In the genomic region with DNA sequence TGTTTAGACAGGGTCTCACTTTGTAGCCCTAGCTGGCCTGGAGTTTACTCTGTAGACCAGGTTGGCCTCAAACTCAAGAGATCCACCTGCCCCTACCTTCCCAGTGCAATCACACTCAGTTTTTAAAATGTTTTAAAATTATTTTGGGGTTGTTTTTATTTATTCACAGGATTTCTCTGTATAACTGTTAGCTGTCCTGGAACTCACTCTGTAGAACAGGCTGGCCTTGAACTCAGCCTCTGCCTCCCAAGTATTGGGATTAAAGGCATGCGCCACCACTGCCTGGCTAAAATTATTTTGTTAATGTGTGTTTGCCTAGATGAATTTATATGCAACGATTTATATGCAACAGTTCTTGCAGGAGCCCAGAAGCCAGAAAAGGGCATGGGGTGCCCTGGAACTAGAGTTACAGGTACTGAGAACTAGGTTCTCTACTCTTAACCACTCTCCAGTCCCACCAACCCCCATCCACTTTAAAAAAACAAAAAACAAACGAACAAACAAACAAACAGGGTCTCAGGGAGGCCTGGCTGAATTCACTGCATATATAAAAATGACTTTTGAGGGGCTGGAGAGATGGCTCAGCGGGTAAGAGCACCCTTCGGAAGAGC, we compare ENCODE assay signal across 8 mouse cellular contexts. TPM values are rescaled to one million over a fixed set of nuclear protein-coding genes. Genes with fewer than 3 reads are reported as not detected.
A peak's percentile ranks its signal among the peaks of the same experiment; 100 is the strongest.
DNase-seq lines count a peak whose midpoint lies in the region; ATAC-seq and TF ChIP-seq lines count a peak whose summit lies in the region.

No protein-coding gene starts in this region.

- no peaks in the 10 kb centered on the region for H3K27me3 ChIP-seq in kidney, embryonic 14.5 days (ENCODE audit: control insufficient read depth, insufficient read depth, low read length)
- H3K27me3 ChIP-seq in intestine, embryonic 14.5 days (replicated peaks; ENCODE audit: control insufficient read depth, insufficient read depth, low read length): no peaks in the 10 kb centered on the region
- no peaks in the 10 kb centered on the region for H3K27me3 ChIP-seq in myocyte (ENCODE audit: control insufficient read depth, insufficient read depth, insufficient read length)
- no peaks in the 10 kb centered on the region for H3K27me3 ChIP-seq in cerebellum, adult 2 months (ENCODE audit: control insufficient read depth, insufficient read depth, low read length)

- WGBS in kidney, embryonic 14.5 days: 60% methylated on average over 5 of the region's 5 CpGs
- 50% methylated on average over 5 of the region's 5 CpGs for WGBS in intestine, embryonic 14.5 days
- WGBS in cerebellum, adult 2 months: 68% methylated on average over 5 of the region's 5 CpGs

- TF ChIP-seq POLR2A in myocyte (IDR thresholded peaks at IDR 0.05; ENCODE audit: insufficient read length, low read depth): no peak
- TF ChIP-seq POLR2A in cerebellum, adult 2 months (IDR thresholded peaks at IDR 0.05; ENCODE audit: borderline replicate concordance, insufficient read depth, low read length): no peak

- no peak for TF ChIP-seq CTCF in cerebellum, adult 2 months (IDR thresholded peaks at IDR 0.05; ENCODE audit: borderline replicate concordance, insufficient read depth, low read depth, low read length)

- DNase-seq in kidney, adult 18-20 months: no peak
- peak; percentile 61 for DNase-seq in embryo, embryonic 10.5 days (ENCODE audit: low spot score)
- DNase-seq in intestine, embryonic 14.5 days (ENCODE audit: low spot score): peak; percentile 63
- DNase-seq in retina, embryonic 14.5 days (ENCODE audit: low spot score): no peak
- DNase-seq in adrenal gland, postnatal 4 days (ENCODE audit: low spot score in 2 of 2): no peak
- DNase-seq in cerebellum, adult 2 months: no peak

- 0 out of 2 replicates have a peak overlapping the region, but pooled peaks have one; percentile 30 for H3K27ac ChIP-seq in kidney, embryonic 14.5 days (ENCODE audit: low read depth, low read length)
- H3K27ac ChIP-seq in intestine, embryonic 14.5 days (ENCODE audit: low read depth): no peak overlapping the region; the same call in 1 of the 2 replicates
- no peak overlapping the region for H3K27ac ChIP-seq in cerebellum, adult 2 months (ENCODE audit: insufficient read depth, low read length)

- H3K4me3 ChIP-seq in kidney, embryonic 14.5 days (ENCODE audit: low read length): no peak overlapping the region; the same call in 1 of the 2 replicates
- 0 out of 2 replicates have a peak overlapping the region, but pooled peaks have one; percentile 30 for H3K4me3 ChIP-seq in intestine, embryonic 14.5 days (ENCODE audit: low read depth, low read length)
- peak overlapping the region; percentile 97 for H3K4me3 ChIP-seq in myocyte
- H3K4me3 ChIP-seq in cerebellum, adult 2 months (replicated peaks; ENCODE audit: insufficient read depth, low read depth, low read length): no peak overlapping the region

- H3K9me3 ChIP-seq in kidney, embryonic 14.5 days (ENCODE audit: control insufficient read depth, low read length): no peaks in the 10 kb centered on the region
- no peaks in the 10 kb centered on the region for H3K9me3 ChIP-seq in intestine, embryonic 14.5 days (ENCODE audit: control insufficient read depth, low read length)

- no peak for ATAC-seq in kidney, embryonic 14.5 days (ENCODE audit: low FRiP score, low TSS enrichment)
- ATAC-seq in intestine, embryonic 14.5 days (replicated peaks; ENCODE audit: low FRiP score, low TSS enrichment, low read depth): no peak

- H3K9ac ChIP-seq in kidney, embryonic 14.5 days (ENCODE audit: low read depth, low read length): no peak overlapping the region
- H3K9ac ChIP-seq in intestine, embryonic 14.5 days (ENCODE audit: low read length): no peak overlapping the region; the same call in 1 of the 2 replicates

- H3ac ChIP-seq in myocyte (ENCODE audit: control insufficient read depth, insufficient read length): no peak overlapping the region

- peaks cover 30% of the 10 kb centered on the region for H3K79me2 ChIP-seq in myocyte (ENCODE audit: control insufficient read depth, insufficient read depth)

- peaks cover 16% of the 10 kb centered on the region for H3K36me3 ChIP-seq in kidney, embryonic 14.5 days (ENCODE audit: control insufficient read depth, insufficient read depth, low read length)
- peaks cover 19% of the 10 kb centered on the region for H3K36me3 ChIP-seq in intestine, embryonic 14.5 days (ENCODE audit: control insufficient read depth, insufficient read depth, low read length)
- H3K36me3 ChIP-seq in myocyte (ENCODE audit: control insufficient read depth, insufficient read depth): peaks cover 16% of the 10 kb centered on the region

- H3K4me2 ChIP-seq in kidney, embryonic 14.5 days (replicated peaks; ENCODE audit: low read depth, low read length): no peak overlapping the region
- H3K4me2 ChIP-seq in intestine, embryonic 14.5 days (ENCODE audit: low read length): no peak overlapping the region
- no peak overlapping the region for H3K4me2 ChIP-seq in myocyte (ENCODE audit: low read depth)

- H3K4me1 ChIP-seq in kidney, embryonic 14.5 days (ENCODE audit: control insufficient read depth, insufficient read depth, low read length): peaks cover 5% of the 10 kb centered on the region
- H3K4me1 ChIP-seq in intestine, embryonic 14.5 days (replicated peaks; ENCODE audit: control insufficient read depth, insufficient read depth, low read length): no peaks in the 10 kb centered on the region
- peaks cover 8% of the 10 kb centered on the region for H3K4me1 ChIP-seq in cerebellum, adult 2 months (ENCODE audit: control insufficient read depth, insufficient read depth, low read length)

TF ChIP-seq in myocyte, 11 proteins besides CTCF, POLR2A, EP300 and RAD21:
- TF ChIP-seq USF1 (IDR thresholded peaks at IDR 0.05; ENCODE audit: low read depth): no peak
- TF ChIP-seq REST (IDR thresholded peaks at IDR 0.05; ENCODE audit: insufficient read depth, insufficient read length): no peak
- no peak for TF ChIP-seq SRF (IDR thresholded peaks at IDR 0.05; ENCODE audit: control insufficient read depth, insufficient read length, low read depth)
- TF ChIP-seq CEBPB (IDR thresholded peaks at IDR 0.05; ENCODE audit: insufficient read depth, poor library complexity, severe bottlenecking): no peak
- no peak for TF ChIP-seq POLR2AphosphoS2 (IDR thresholded peaks at IDR 0.05; ENCODE audit: insufficient read length, low read depth)
- no peak for TF ChIP-seq E2F4 (IDR thresholded peaks at IDR 0.05; ENCODE audit: insufficient read depth)
- no peak for TF ChIP-seq MYOG (IDR thresholded peaks at IDR 0.05; ENCODE audit: control insufficient read depth in 1 of 3, insufficient read depth in 1 of 3, insufficient read length in 2 of 3, low read depth in 2 of 3)
- TF ChIP-seq MYOD1 (IDR thresholded peaks at IDR 0.05; ENCODE audit: control insufficient read depth in 1 of 3, insufficient read length in 2 of 3, low read depth in 2 of 3): no peak

RNA-seq across cellular contexts. Expression of gene Actg1, which starts 3.9 kb away (rescaled TPM):
- 2,303 and 2,603 TPM in 2 replicates for polyA plus RNA-seq in kidney, embryonic 14.5 days (2014; fragmentation: Nextera tagmentation; extraction: Ambion mirVana)
- polyA plus RNA-seq in intestine, embryonic 14.5 days (2014; fragmentation: Nextera tagmentation; extraction: Ambion mirVana): 2,797 and 3,021 TPM in 2 replicates
- 2,358 TPM for polyA plus RNA-seq in myocyte (2012; fragmentation: generic; extraction: Trizol)
- 1,000 to 10,000 TPM in 1 of 2 experiments, 100 to 1,000 TPM in 1; 949 to 1,134 TPM for total RNA-seq in adrenal gland, postnatal 4 days (2021)
- 834 and 845 TPM in 2 replicates for polyA plus RNA-seq in cerebellum, adult 2 months (2012; rRNA removed)

RNA-seq across cellular contexts. Expression of gene Fscn2, which starts 16.9 kb away (rescaled TPM):
- 0.62 and 1.6 TPM in 2 replicates for polyA plus RNA-seq in kidney, embryonic 14.5 days (2014; fragmentation: Nextera tagmentation; extraction: Ambion mirVana)
- polyA plus RNA-seq in intestine, embryonic 14.5 days (2014; fragmentation: Nextera tagmentation; extraction: Ambion mirVana): 0.12 and 0.65 TPM in 2 replicates
- 1.1 TPM for polyA plus RNA-seq in myocyte (2012; fragmentation: generic; extraction: Trizol)
- under 1 TPM; 0.39 to 0.51 TPM for total RNA-seq in adrenal gland, postnatal 4 days (2021)
- polyA plus RNA-seq in cerebellum, adult 2 months (2012; rRNA removed): 0.29 TPM in 1 of 2 replicates, not detected in the other

RNA-seq across cellular contexts. Expression of gene Faap100, which starts 34.1 kb away (rescaled TPM):
- polyA plus RNA-seq in kidney, embryonic 14.5 days (2014; fragmentation: Nextera tagmentation; extraction: Ambion mirVana): 32.1 and 40.3 TPM in 2 replicates
- polyA plus RNA-seq in intestine, embryonic 14.5 days (2014; fragmentation: Nextera tagmentation; extraction: Ambion mirVana): 32.6 and 37.0 TPM in 2 replicates
- 12.3 TPM for polyA plus RNA-seq in myocyte (2012; fragmentation: generic; extraction: Trizol)
- 10 to 100 TPM; 34.5 to 35.6 TPM for total RNA-seq in adrenal gland, postnatal 4 days (2021)
- polyA plus RNA-seq in cerebellum, adult 2 months (2012; rRNA removed): 34.4 and 34.8 TPM in 2 replicates

Comparison
In these comparisons a context has a peak if more than half of its experiments do, and no peak if none do; other contexts are left out.
1. H3K4me3 ChIP-seq: peak in intestine, embryonic 14.5 days (single experiment) and myocyte (single experiment); none in kidney, embryonic 14.5 days (single experiment) and cerebellum, adult 2 months (single experiment).
2. DNase-seq: peak in embryo, embryonic 10.5 days (single experiment) and intestine, embryonic 14.5 days (single experiment); none in kidney, adult 18-20 months (single experiment), retina, embryonic 14.5 days (single experiment), adrenal gland, postnatal 4 days (0 of 2) and cerebellum, adult 2 months (0 of 2).